ENCODE assay signal across 8 mouse cellular contexts in the genomic region with DNA sequence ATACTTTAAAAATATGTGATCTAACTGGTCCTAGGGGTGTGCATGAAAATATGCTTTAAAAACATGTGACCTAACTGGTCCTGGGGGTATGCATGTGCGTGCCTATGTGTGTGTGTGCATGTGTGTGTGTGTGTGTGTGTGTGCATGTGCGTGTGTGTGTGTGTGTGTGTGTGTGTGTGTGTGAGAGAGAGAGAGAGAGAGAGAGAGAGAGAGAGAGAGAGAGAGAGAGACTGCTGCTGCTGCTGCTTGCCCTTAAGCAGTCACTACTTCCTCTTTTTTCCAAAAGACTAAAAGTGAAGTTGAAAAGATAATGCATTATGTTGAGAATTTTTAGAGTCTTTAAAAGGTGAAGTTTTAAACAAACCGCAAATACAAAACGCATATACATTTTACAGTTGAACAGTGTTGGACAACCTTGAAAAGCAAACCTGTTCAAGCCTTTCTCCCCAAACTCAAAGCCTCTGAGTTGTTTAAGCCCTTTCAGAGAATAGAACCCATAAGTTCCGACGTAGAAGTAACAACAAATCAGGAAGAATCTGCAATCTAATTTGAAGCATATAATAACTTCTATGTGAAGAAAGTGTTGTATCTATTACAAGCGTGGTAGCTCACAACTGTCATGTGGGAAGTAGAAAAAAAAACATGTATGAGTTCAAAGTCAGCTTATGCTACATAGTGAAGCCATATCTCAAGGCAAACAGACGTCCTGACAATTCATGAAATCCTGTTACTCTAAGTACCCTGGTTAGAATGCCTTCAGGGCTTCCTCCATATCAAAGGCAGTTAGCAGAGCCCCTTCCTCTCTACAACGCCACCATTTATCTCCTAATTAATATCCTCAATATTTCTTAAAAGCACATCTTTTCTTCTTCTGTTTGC. TPM values are rescaled to one million over a fixed set of nuclear protein-coding genes. Genes with fewer than 3 reads are reported as not detected.
DNase-seq lines count a peak whose midpoint lies in the region; ATAC-seq and TF ChIP-seq lines count a peak whose summit lies in the region.

No protein-coding gene starts in this region.

- H3K27ac ChIP-seq in heart, adult 2 months, result no peak overlapping the region; the same call in 1 of the 2 replicates
- H3K27ac ChIP-seq in neural tube, embryonic 11.5 days (ENCODE audit: low read depth, low read length), result no peak overlapping the region
- peak overlapping the region; percentile 87; the same call in 1 of the 2 replicates for H3K27ac ChIP-seq in liver, embryonic 15.5 days (replicated peaks)

- no peak for TF ChIP-seq EP300 in heart, adult 2 months (IDR thresholded peaks at IDR 0.05; ENCODE audit: insufficient read depth, low read depth, low read length)

- peak; percentile 38; the same call in 1 of the 2 replicates for ATAC-seq in neural tube, embryonic 11.5 days (ENCODE audit: insufficient read depth, low FRiP score, low TSS enrichment)
- peak; percentile 29 for ATAC-seq in liver, embryonic 15.5 days (ENCODE audit: insufficient read depth)

- no peaks in the 10 kb centered on the region for H3K27me3 ChIP-seq in heart, adult 2 months (ENCODE audit: control insufficient read depth, insufficient read depth, low read length)
- H3K27me3 ChIP-seq in neural tube, embryonic 11.5 days (ENCODE audit: control insufficient read depth, insufficient read depth, low read length), result no peaks in the 10 kb centered on the region
- H3K27me3 ChIP-seq in liver, embryonic 15.5 days, result no peaks in the 10 kb centered on the region

- no peaks in the 10 kb centered on the region for H3K79me2 ChIP-seq in heart, adult 2 months (replicated peaks; ENCODE audit: control insufficient read depth, insufficient read depth, low read length)

- H3K4me2 ChIP-seq in neural tube, embryonic 11.5 days (ENCODE audit: low read depth), result no peak overlapping the region
- H3K4me2 ChIP-seq in liver, embryonic 15.5 days, result peak overlapping the region; percentile 74

- intact Hi-C loops in heart, adult 2 months (cut with DNase I), result no loop called here

- no peak for TF ChIP-seq POLR2A in heart, adult 2 months (IDR thresholded peaks at IDR 0.05; ENCODE audit: insufficient read depth, low read depth, low read length)

- H3K36me3 ChIP-seq in heart, adult 2 months (ENCODE audit: control insufficient read depth, insufficient read depth, low read length), result no peaks in the 10 kb centered on the region
- no peaks in the 10 kb centered on the region for H3K36me3 ChIP-seq in neural tube, embryonic 11.5 days (ENCODE audit: control insufficient read depth, insufficient read depth, low read length)
- H3K36me3 ChIP-seq in liver, embryonic 15.5 days (replicated peaks), result no peaks in the 10 kb centered on the region

- no peak for DNase-seq in heart, adult 2 months
- no peak for DNase-seq in heart, postnatal 4 days
- DNase-seq in neural tube, embryonic 11.5 days (ENCODE audit: low spot score), result no peak
- no peak for DNase-seq in neural tube, embryonic 10.5 days (ENCODE audit: extremely low spot score, low spot score)
- DNase-seq in retina, embryonic 14.5 days (ENCODE audit: low spot score), result no peak
- DNase-seq in ovary, postnatal 10 days (ENCODE audit: low spot score), result no peak
- DNase-seq in left cerebral cortex, adult 9 months (ENCODE audit: low spot score in 2 of 2), result no peak

- H3K4me1 ChIP-seq in heart, adult 2 months (ENCODE audit: control insufficient read depth, insufficient read depth, low read length), result no peaks in the 10 kb centered on the region; the same call in 1 of the 2 replicates
- H3K4me1 ChIP-seq in neural tube, embryonic 11.5 days (ENCODE audit: control insufficient read depth, insufficient read depth, low read length), result no peaks in the 10 kb centered on the region
- H3K4me1 ChIP-seq in liver, embryonic 15.5 days (replicated peaks), result peaks cover 4% of the 10 kb centered on the region; the same call in 1 of the 2 replicates

- peak overlapping the region; percentile 41 for H3K4me3 ChIP-seq in heart, adult 2 months
- no peak overlapping the region for H3K4me3 ChIP-seq in neural tube, embryonic 11.5 days (ENCODE audit: low read depth, low read length)
- peak overlapping the region; percentile 67 for H3K4me3 ChIP-seq in liver, embryonic 15.5 days (replicated peaks)

- TF ChIP-seq CTCF in heart, adult 2 months (IDR thresholded peaks at IDR 0.05), result no peak

- no peak overlapping the region for H3K9ac ChIP-seq in heart, adult 2 months (ENCODE audit: low read depth, low read length)
- no peak overlapping the region for H3K9ac ChIP-seq in neural tube, embryonic 11.5 days (ENCODE audit: low read length)
- H3K9ac ChIP-seq in liver, embryonic 15.5 days, result peak overlapping the region; percentile 61

- H3K9me3 ChIP-seq in neural tube, embryonic 11.5 days (ENCODE audit: control insufficient read depth, low read length), result no peaks in the 10 kb centered on the region
- no peaks in the 10 kb centered on the region for H3K9me3 ChIP-seq in liver, embryonic 15.5 days (replicated peaks)

- 63% methylated on average over 9 of the region's 9 CpGs for WGBS in heart, adult 2 months
- WGBS in neural tube, embryonic 11.5 days, result 68% methylated on average over 9 of the region's 9 CpGs
- 18% methylated on average over 9 of the region's 9 CpGs for WGBS in liver, embryonic 15.5 days (ENCODE audit: insufficient replicate concordance)

RNA-seq across cellular contexts. Expression of a gene that starts 0.6 kb away (rescaled TPM):
- total RNA-seq in heart, adult 2 months (2021), result 1 to 10 TPM; 2.3 to 3.2 TPM
- polyA plus RNA-seq in heart, adult 2 months (2012; rRNA removed), result 1.1 and 2.7 TPM in 2 replicates
- 1 to 10 TPM; 4.3 to 4.4 TPM for total RNA-seq in heart, postnatal 4 days (2021)
- polyA plus RNA-seq in neural tube, embryonic 11.5 days (2014; fragmentation: Nextera tagmentation; extraction: Ambion mirVana), result 4.7 and 5.4 TPM in 2 replicates
- 6.3 and 6.4 TPM in 2 replicates for polyA plus RNA-seq in liver, embryonic 15.5 days (2015; fragmentation: Nextera tagmentation; extraction: Ambion mirVana)
